Mouse (Mus musculus) urinary bladder, postnatal 10 days (tissue): ENCODE data around the gene Prkar1b.

Experiments used
- DNase-seq: peaks from one replicate; pipeline ENCODE4 v3.0.0; 2022; ENCODE audit warnings: low spot score

The Prkar1b gene

DNA sequence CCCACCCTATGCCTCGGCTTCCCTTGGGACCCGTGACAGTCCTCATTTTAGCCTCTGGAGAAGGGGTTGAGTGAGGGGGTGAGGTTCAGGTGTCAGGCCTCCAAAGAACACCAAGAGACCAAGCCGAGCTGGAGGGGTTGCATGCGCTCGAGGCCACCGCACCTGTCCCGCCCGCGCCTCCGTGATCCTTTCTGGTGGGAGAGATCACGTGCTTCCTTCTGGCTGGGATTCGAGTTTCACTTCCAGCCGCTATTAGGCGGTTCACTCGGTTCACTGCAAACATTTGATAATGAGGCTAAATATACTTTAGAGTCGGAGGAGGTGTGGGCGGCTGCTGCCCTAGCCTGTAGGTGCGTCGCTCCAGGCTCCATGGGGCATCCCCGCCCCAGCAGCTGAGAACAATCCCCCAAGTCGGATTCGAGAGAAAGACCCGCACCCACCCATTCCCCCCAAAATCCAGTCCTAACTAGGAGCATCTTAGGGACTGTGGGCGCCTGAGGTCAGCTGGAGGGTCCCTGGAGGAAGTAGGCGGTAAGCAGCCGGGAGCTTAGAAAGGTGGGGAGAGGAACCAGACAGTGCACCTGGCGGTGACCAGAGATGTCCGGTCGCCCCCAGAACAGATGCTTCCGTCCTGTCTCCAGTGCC lies 151.7 kb downstream of the Prkar1b start:
- DNase-seq: no peak

DNA sequence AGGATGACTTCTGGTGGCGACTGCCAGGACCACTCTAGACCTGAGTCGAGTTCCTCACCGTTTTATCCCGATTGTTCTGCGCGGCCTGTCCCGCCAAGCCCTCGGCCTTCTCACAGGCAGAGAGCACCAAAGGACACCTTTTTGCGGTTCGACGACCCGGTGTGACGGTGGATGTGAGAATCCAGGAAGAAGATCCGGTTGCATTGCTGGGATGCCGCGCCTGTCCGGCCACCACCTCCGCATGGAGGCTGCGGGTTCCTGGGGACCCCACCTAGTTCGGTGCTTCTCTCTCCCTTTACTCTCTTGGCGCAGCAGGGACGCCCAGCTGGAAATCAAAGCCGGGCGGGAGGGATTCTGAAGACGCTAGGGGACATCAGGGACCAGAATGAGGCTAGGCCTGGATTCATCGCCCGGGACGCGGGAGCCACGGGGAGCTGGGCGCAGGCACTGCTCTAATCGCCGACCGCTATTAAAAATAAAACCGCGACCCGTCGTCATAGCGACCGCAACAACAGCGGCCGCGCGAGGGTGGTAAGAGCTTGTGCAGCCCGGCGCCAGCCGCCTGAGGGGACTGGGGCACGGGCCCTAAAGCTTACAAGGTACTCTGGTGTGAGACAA lies 152.5 kb downstream of the Prkar1b start, which contains the start of gene Pdgfa:
Gene Pdgfa, minus strand, starts transcription at position 200 of the 618 bp plus-strand sequence.
- DNase-seq: no peak

DNA sequence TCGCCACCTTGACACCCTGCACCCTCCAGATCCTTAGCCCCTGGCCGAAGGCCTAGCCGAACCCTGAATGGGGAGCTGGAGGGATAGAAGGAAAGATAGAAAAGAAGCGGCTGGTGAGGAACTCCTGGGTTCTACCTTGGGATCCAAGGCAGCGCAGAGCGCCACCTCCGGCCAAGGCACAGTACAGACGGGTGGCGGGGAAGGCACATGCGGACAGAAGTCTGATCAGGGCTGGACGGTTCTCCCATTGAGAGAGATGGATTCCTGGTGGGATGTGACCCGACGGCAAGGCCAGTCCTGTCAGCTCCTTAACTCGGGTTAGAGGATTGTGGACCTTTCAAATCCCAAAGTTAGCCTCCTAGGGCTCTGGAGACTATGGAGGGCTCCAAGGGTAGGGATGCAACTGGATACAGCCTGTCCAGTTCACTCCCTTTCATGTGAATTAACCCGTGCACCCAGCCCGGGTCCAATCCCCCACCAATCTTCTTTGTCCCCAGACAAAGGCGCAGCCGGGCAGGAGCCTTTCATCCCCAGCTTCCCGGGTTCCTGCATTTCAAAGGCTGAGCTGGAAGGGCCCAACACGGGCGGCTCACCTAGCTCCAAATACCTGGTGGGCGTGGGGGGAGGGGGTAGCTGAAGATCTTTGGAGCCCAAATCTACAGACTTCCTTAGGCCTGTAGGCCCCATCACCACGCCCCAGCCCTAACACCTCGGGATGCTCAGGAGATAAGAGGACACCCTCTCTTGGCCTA lies 153.3 kb downstream of the Prkar1b start:
- no peak for DNase-seq

DNA sequence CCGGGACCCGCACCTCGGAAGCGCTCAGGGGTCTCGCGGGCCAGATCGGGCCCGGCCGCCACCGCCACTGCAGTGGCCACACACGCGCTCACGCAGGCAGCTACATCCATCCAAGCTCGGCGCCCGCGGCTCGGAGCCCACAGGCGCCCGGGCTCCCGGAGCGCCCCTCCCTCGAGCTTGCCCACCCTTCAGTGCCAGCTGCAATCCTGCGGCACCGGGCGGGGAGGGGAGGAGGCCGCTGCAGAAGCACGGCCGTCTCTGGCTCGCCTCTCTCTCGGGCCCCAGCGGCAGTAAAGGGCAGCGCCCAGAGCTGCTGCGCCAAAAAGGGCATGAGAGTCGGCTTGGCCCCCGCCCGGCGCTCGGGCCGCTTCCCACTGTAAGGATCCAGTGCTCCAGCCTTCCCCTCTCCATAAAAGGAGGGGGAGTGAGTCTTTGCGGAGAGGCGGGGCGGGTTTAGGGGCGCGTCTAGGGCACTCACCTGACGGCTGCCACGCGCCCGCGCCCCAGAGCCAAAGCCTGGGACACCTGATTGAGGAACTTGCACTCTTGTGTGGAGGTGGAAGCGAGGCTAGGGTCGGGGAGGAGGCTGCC lies 154.0 kb downstream of the Prkar1b start:
- DNase-seq: no peak

DNA sequence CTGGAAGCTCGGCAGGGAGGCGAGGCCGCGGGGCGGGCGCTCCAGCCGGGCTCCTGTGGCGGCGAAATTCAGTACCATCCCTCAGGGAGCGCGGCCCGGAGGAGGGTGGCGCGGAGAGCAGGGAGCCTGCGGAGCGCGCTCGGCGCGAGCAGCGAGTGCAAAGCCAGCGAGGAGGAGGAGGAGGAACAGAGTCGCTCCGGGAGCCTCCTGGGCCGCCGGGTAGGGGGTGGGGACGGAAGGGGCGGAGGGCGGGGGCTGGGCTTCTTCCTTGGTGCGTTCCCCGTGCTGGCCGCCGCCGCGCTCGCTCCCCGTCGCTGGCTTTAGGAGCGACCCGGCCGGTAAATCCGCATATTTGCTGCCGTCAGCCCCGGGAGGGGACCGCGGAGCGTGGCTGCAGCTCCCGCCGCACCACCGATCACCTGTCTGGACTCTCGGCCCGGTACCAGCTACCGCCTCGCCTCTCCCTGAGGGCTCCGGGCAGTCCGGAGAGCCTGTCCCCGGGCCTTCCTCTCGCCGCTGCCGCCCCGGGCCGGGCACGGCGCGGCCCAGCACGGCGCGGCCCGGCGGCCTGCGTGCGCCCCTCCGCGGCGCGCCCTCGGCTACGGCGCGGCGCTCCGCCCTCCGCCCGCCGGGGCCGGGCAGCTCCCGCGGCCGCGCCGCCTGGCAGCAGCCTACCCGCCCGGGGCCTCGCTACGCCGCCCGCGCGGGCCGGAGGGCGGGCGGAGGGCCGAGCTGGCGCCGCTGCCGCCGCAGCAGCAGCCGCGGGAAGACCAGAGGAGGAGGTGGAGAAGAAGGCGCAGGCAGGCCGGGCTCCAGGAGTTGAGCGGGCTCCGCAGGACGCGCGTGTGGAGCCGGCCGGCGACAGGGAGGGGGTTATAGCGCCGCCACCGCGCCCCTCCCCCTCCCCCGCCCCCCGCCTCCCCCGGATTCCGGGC lies 154.7 kb downstream of the Prkar1b start:
- DNase-seq: no peak

DNA sequence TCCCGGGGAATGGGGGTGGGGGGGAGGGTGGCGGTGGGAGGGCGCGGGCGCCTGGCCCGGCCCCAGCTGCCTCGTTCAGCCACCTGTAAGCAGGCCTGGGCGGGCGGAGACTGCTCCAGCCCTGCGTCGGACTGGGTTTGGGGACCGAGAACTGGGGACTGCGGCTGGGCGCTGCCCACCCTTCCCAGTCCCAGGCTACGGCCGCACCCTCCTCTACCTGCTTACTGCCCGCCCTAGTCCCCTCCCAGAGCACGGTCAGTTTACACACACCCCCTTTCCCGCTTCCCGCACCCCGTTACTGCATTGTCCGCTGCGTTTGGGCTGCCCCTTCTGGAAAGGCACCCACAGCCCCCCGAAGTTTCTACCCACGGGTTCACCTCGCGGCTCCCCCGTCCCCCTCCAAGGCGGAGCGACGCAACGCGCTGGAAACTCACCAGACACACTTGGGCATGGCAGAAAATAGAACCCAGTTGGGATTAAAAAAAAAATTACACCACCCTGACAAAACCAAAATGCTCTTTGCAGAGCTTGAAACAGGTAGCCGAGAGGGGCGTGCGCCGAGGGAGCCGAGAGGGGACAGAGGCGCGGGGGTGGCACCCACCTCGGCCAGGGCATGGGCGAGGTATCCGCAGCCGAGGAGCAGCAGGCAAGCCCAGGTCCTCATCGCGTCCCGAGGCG lies 155.6 kb downstream of the Prkar1b start:
- no peak for DNase-seq

GRCm38 (mm10) chr5:138993371-138994107 lies 156.3 kb downstream of the Prkar1b start:
- DNase-seq: no peak

DNA sequence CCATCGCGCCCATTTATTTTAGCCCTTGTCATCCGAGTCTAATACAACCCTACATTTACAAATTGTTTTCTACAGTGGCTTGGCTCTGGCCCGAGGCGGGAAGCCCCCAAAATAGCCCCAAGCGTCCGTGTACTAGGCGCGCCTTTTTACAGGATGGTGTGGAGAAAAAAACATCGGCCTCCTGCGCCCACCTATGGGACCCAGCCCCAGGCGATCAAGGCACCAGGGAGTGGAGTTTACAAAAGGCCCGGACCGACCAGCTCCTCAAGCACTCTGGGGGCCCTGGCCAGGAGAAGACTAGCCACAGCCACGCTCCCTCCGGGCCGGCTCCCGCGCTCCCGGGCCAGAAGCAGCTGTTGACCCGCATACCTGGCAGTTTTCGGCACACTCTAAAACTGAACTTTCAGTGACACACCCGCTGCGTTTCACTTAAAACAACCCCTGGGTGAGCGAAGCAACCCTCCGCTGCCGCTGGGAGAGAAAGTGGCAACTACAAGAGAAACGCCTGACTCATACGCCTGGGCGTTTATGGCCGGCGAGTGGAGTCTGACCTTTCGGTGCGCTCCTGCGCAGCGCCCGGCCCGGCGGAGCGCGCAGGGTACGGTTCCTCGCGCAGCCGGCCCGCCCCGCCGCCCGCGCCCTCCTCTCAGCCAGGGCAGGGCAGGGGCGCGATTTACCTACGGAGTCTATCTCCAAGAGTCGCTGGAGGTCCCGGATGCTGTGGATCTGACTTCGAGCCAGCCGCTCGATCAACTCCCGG lies 157.0 kb downstream of the Prkar1b start:
- DNase-seq: no peak

DNA sequence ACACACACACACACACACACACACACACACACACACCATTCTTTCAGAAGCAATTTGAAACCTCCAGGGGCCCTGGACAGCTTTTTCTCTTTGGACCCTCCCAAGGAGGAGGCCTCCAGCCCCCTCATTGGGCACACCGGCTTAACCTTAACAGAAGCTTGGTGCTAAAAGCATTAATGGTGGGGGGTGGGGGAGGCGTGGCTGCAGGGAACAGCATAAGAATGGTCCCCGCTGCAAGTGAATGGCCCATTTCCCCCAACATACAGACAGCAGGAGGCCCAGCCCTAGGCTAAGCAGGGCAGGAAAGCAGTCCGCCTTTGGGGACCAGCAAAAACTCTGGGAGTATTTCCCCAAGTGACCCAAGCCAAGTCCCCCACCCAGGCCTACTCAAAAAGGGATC lies 158.1 kb downstream of the Prkar1b start:
- no peak for DNase-seq

DNA sequence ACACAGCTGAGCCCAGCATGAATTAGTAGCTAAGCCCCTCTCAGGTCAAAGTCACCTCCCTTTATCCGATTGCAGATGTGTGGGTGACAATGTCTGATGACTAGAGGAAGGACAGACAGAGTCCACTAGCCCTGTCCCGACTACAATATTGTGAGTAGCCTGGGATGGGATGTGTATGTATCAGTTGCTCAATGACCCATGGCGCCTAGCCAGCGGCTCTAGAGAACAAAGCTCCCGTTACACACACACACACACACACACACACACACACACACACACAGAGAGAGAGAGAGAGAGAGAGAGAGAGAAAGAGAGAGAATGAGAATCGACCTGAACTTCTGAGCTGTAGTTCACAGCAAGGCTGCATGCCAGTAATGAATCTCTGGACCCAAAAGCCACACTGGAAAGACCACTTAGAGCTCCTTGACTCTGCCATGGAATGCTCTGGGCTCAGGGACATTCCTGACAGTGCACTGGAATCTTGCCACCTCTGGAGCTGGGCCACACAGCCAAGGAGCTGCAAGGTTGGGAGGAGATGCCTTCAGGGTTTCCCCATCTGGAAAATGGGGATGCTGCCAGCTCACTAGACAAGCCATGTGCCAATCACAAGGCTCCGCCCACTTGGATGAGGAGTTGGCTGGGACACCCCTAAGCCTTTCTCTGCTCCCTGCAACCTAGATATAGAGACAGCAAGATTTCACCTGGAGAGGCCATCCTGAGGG lies 159.0 kb downstream of the Prkar1b start:
- DNase-seq: no peak

- DNase-seq: no peak
Observed at GRCm38 (mm10) chr5:138989567-138989966, 160.2 kb downstream of the Prkar1b start.

GRCm38 (mm10) chr5:138988764-138989163 lies 161.0 kb downstream of the Prkar1b start:
- no peak for DNase-seq

- DNase-seq: no peak
Observed at GRCm38 (mm10) chr5:138987994-138988393, 161.8 kb downstream of the Prkar1b start.

DNA sequence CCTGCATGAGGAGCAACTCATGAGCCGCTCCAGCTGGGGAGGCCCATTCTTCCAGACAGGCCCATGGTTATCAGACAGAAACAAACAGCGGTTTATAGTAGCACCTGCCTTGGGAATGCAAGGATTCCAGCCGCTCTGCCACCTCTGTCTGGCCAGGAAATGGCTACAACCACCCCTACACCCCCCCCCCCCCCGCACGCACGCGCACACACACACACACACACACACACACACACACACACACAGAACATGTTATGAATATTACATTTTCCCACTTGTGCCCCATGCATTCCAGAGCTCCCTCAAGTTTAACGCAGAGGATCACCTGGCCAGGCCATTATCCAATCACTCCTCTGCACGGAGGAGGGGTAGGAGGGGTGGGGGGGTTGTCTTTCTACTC lies 167.9 kb downstream of the Prkar1b start:
- DNase-seq: no peak

GRCm38 (mm10) chr5:138980608-138981007 lies 169.2 kb downstream of the Prkar1b start:
- DNase-seq: no peak

DNA sequence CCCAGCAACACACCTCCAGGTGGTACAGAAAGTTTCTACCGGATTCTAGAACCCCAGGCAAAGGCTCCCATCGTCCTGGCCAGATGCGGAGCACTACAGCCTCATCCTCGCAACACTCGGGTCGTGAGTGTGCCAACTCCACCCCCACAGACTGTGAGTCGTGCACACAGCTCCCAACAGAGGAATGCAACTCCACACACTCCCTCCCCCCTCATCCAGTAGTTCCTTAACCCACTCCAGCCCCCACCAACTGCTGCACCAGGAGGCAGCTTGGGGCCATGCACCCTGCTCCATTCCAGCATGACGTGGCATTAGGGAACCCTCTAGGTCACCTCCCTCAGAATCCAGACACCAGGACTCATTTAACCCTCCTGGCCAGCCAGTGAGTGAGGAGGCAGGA lies 170.0 kb downstream of the Prkar1b start:
- no peak for DNase-seq

- DNase-seq: no peak
Observed at GRCm38 (mm10) chr5:138977759-138978158, 172.0 kb downstream of the Prkar1b start.

GRCm38 (mm10) chr5:138974911-138975485 lies 174.8 kb downstream of the Prkar1b start:
- DNase-seq: no peak

- no peak for DNase-seq
Observed at GRCm38 (mm10) chr5:138973480-138973879, 176.3 kb downstream of the Prkar1b start.
